Mouse (Mus musculus) forebrain, embryonic 15.5 days (tissue): ENCODE results near the gene Olfr967. TPM values are rescaled to one million over a fixed set of nuclear protein-coding genes. Genes with fewer than 3 reads are reported as not detected.
"Not testable (repeated sequence)": the region's sequence is repeated elsewhere in the genome, so short reads cannot be mapped to it uniquely, and the experiment has no call there.

Source experiments
- ATAC-seq: fragments of 200-750 bp; cut with Nextera tagmentation; replicated peaks from 2 replicates; pipeline ENCODE4 v1.8.0; 2017; ENCODE audit warnings: mild to moderate bottlenecking, moderate TSS enrichment, moderate library complexity
- H3K27ac ChIP-seq: fragments of 300-500 bp; sonication (generic); replicated peaks from 2 replicates; pipeline ENCODE4 v1.5.1; 2015; ENCODE audit warnings: mild to moderate bottlenecking, inconsistent platforms
- H3K27me3 ChIP-seq: fragments of 300-500 bp; sonication (generic); 2 replicates; pipeline ENCODE4 v1.6.1; 2015; ENCODE audit warnings: inconsistent platforms
- H3K36me3 ChIP-seq: fragments of 300-500 bp; sonication (generic); 2 replicates; pipeline ENCODE4 v1.6.1; 2015; ENCODE audit warnings: mild to moderate bottlenecking, inconsistent platforms
- H3K4me1 ChIP-seq: fragments of 300-500 bp; sonication (generic); 2 replicates; pipeline ENCODE4 v1.6.1; 2015; ENCODE audit warnings: inconsistent platforms
- H3K4me2 ChIP-seq: fragments of 300-500 bp; sonication (generic); replicated peaks from 2 replicates; pipeline ENCODE4 v1.6.1; 2015; ENCODE audit warnings: mild to moderate bottlenecking, inconsistent platforms
- H3K4me3 ChIP-seq: fragments of 300-500 bp; sonication (generic); 2 replicates; pipeline ENCODE4 v1.5.1; 2015; ENCODE audit warnings: mild to moderate bottlenecking, inconsistent platforms
- H3K9ac ChIP-seq: fragments of 300-500 bp; sonication (generic); replicated peaks from 2 replicates; pipeline ENCODE4 v1.6.1; 2015; ENCODE audit warnings: mild to moderate bottlenecking, inconsistent platforms
- H3K9me3 ChIP-seq: fragments of 300-500 bp; sonication (generic); 2 replicates; pipeline ENCODE4 v1.6.1; 2016; ENCODE audit warnings: inconsistent platforms
- WGBS: fragments of 180-500 bp; shearing (Covaris S2); methylation state at CpG from one replicate; pipeline ENCODE4 v1.1.7; 2015; ENCODE audit warnings: mixed read lengths; 5-methylcytosine and 5-hydroxymethylcytosine counted together
- polyA plus RNA-seq: library from polyadenylated mRNA; unstranded; fragments of >200 nt; fragmentation: Nextera tagmentation; extraction: Ambion mirVana; gene quantifications from 2 replicates; pipeline ENCODE4 v1.2.1, GENCODE M21; 2015

Gene Olfr967
- polyA plus RNA-seq: not detected in 2 replicates

GRCm38 (mm10) chr9:39745949-39746348 is at the start of gene Olfr967:
Olfr967 (plus strand) TSS chr9:39746249.
- H3K4me2 ChIP-seq: no peak within 1 kb of the TSS

GRCm38 (mm10) chr9:39701123-39701522 is 44.9 kb upstream of the Olfr967 start:
- not testable (repeated sequence) for H3K4me2 ChIP-seq, H3K4me1 ChIP-seq, H3K27ac ChIP-seq, H3K4me3 ChIP-seq, H3K9me3 ChIP-seq, H3K9ac ChIP-seq, H3K27me3 ChIP-seq, ATAC-seq, H3K36me3 ChIP-seq
- 81% methylated on average over 8 of the region's 8 CpGs for WGBS

More at GRCm38 (mm10) chr9:39745949-39746348, at the start of gene Olfr967:
- Histone ChIP-seq H3K4me1 (no peaks in the 10 kb centered on the region), H3K27ac (no peak within 1 kb of the TSS), H3K36me3 (no peaks in the 10 kb centered on the region), H3K9me3 (no peaks in the 10 kb centered on the region), H3K4me3 (no peak within 1 kb of the TSS), H3K9ac (no peak within 1 kb of the TSS), H3K27me3 (no peaks in the 10 kb centered on the region)
- ATAC-seq: no peak

- no peaks in the 10 kb centered on the region for H3K4me1 ChIP-seq
- H3K36me3 ChIP-seq: no peaks in the 10 kb centered on the region
- H3K27me3 ChIP-seq: no peaks in the 10 kb centered on the region
- H3K9me3 ChIP-seq: no peaks in the 10 kb centered on the region
- ATAC-seq: no peak
- H3K4me2 ChIP-seq: no peak within 1 kb of the TSS
- no peak within 1 kb of the TSS for H3K4me3 ChIP-seq
- no peak within 1 kb of the TSS for H3K27ac ChIP-seq
- no peak within 1 kb of the TSS for H3K9ac ChIP-seq
These were observed 39.0 kb upstream of the Olfr967 start, which contains the start of gene Olfr149 for GRCm38 (mm10) chr9:39707017-39707416. Olfr149 (minus strand) TSS chr9:39707117.

- H3K4me2 ChIP-seq: no peak overlapping the region
- H3K36me3 ChIP-seq: no peaks in the 10 kb centered on the region
- no peak for ATAC-seq
- H3K9ac ChIP-seq: no peak overlapping the region
- H3K9me3 ChIP-seq: no peaks in the 10 kb centered on the region
- no peak overlapping the region for H3K4me3 ChIP-seq
- H3K4me1 ChIP-seq: no peaks in the 10 kb centered on the region
- no peak overlapping the region for H3K27ac ChIP-seq
- H3K27me3 ChIP-seq: no peaks in the 10 kb centered on the region
- 59% methylated on average over 3 of the region's 3 CpGs for WGBS
These were observed 37.1 kb upstream of the Olfr967 start for GRCm38 (mm10) chr9:39708958-39709357.

- no peak within 1 kb of the TSS for H3K4me3 ChIP-seq
- H3K4me2 ChIP-seq: no peak within 1 kb of the TSS
- H3K9ac ChIP-seq: no peak within 1 kb of the TSS
- H3K27me3 ChIP-seq: no peaks in the 10 kb centered on the region
- no peak for ATAC-seq
- H3K9me3 ChIP-seq: no peaks in the 10 kb centered on the region
- H3K27ac ChIP-seq: no peak within 1 kb of the TSS
- no peaks in the 10 kb centered on the region for H3K4me1 ChIP-seq
- no peaks in the 10 kb centered on the region for H3K36me3 ChIP-seq
These were observed 35.0 kb upstream of the Olfr967 start, which contains the start of gene Olfr965 for GRCm38 (mm10) chr9:39711053-39711452. Olfr965 (plus strand) TSS chr9:39711353.

GRCm38 (mm10) chr9:39730678-39731077 is 15.4 kb upstream of the Olfr967 start, which contains the start of gene Olfr150:
Olfr150 (plus strand) TSS chr9:39730978.
- Histone ChIP-seq H3K4me2 (no peak within 1 kb of the TSS), H3K27me3 (no peaks in the 10 kb centered on the region), H3K36me3 (no peaks in the 10 kb centered on the region), H3K27ac (no peak within 1 kb of the TSS), H3K4me3 (no peak within 1 kb of the TSS), H3K9me3 (no peaks in the 10 kb centered on the region), H3K4me1 (no peaks in the 10 kb centered on the region), H3K9ac (no peak within 1 kb of the TSS)
- no peak for ATAC-seq

GRCm38 (mm10) chr9:39740741-39741140 is 5.3 kb upstream of the Olfr967 start:
- Histone ChIP-seq H3K27me3 (no peaks in the 10 kb centered on the region), H3K4me3 (no peak overlapping the region), H3K27ac (no peak overlapping the region), H3K9ac (no peak overlapping the region), H3K4me1 (no peaks in the 10 kb centered on the region), H3K36me3 (no peaks in the 10 kb centered on the region), H3K9me3 (no peaks in the 10 kb centered on the region), H3K4me2 (no peak overlapping the region)
- no peak for ATAC-seq
- 100% methylated on average over 1 of the region's 1 CpGs for WGBS

- Histone ChIP-seq H3K36me3 (no peaks in the 10 kb centered on the region), H3K4me2 (no peak overlapping the region), H3K9ac (no peak overlapping the region), H3K4me1 (no peaks in the 10 kb centered on the region), H3K4me3 (no peak overlapping the region), H3K9me3 (no peaks in the 10 kb centered on the region), H3K27me3 (no peaks in the 10 kb centered on the region), H3K27ac (no peak overlapping the region)
- 83% methylated on average over 1 of the region's 1 CpGs for WGBS
- no peak for ATAC-seq
These were observed 379 bp downstream of the Olfr967 start for GRCm38 (mm10) chr9:39746428-39746827.

GRCm38 (mm10) chr9:39783153-39783552 is 37.1 kb downstream of the Olfr967 start, which contains the start of gene Olfr968:
Olfr968 (minus strand) TSS chr9:39783253.
- Histone ChIP-seq H3K4me2 (no peak within 1 kb of the TSS), H3K27me3 (no peaks in the 10 kb centered on the region), H3K4me3 (no peak within 1 kb of the TSS), H3K9ac (no peak within 1 kb of the TSS), H3K36me3 (no peaks in the 10 kb centered on the region), H3K4me1 (no peaks in the 10 kb centered on the region), H3K27ac (no peak within 1 kb of the TSS), H3K9me3 (no peaks in the 10 kb centered on the region)
- WGBS: 86% methylated on average over 1 of the region's 1 CpGs
- no peak for ATAC-seq

GRCm38 (mm10) chr9:39790558-39790957 is 44.5 kb downstream of the Olfr967 start, which contains the start of gene Olfr969:
Olfr969 (plus strand) TSS chr9:39790945.
- no peaks in the 10 kb centered on the region for H3K4me1 ChIP-seq
- no peak for ATAC-seq
- no peaks in the 10 kb centered on the region for H3K9me3 ChIP-seq
- H3K4me3 ChIP-seq: no peak within 1 kb of the TSS
- no peak within 1 kb of the TSS for H3K9ac ChIP-seq
- H3K27me3 ChIP-seq: no peaks in the 10 kb centered on the region
- no peak within 1 kb of the TSS for H3K4me2 ChIP-seq
- H3K36me3 ChIP-seq: no peaks in the 10 kb centered on the region
- 81% methylated on average over 2 of the region's 2 CpGs for WGBS
- no peak within 1 kb of the TSS for H3K27ac ChIP-seq

Other genes with a start within 250 kb of the Olfr967 start
- gene Olfr957, start 230.4 kb upstream of the Olfr967 start, polyA plus RNA-seq: not detected in 2 replicates
- not detected in 2 replicates for gene Olfr958, start 192.2 kb upstream of the Olfr967 start, polyA plus RNA-seq
- not detected in 2 replicates for gene Olfr959, start 170.7 kb upstream of the Olfr967 start, polyA plus RNA-seq
- 38.8 and 53.5 TPM in 2 replicates for gene AW551984, start 141.8 kb upstream of the Olfr967 start, polyA plus RNA-seq
- gene Olfr148, start 135.6 kb upstream of the Olfr967 start, polyA plus RNA-seq: not detected in 2 replicates
- not detected in 2 replicates for gene Olfr960, start 124.9 kb upstream of the Olfr967 start, polyA plus RNA-seq
- not detected in 2 replicates for gene Olfr961, start 101.2 kb upstream of the Olfr967 start, polyA plus RNA-seq
- not detected in 2 replicates for gene Olfr963, start 79.0 kb upstream of the Olfr967 start, polyA plus RNA-seq
- not detected in 2 replicates for gene Olfr149, start 39.1 kb upstream of the Olfr967 start, polyA plus RNA-seq
- not detected in 2 replicates for gene Olfr965, start 34.9 kb upstream of the Olfr967 start, polyA plus RNA-seq
- not detected in 2 replicates for gene Olfr150, start 15.3 kb upstream of the Olfr967 start, polyA plus RNA-seq
- not detected in 2 replicates for gene Olfr968, start 37.0 kb downstream of the Olfr967 start, polyA plus RNA-seq
- not detected in 2 replicates for gene Olfr969, start 44.7 kb downstream of the Olfr967 start, polyA plus RNA-seq
- not detected in 2 replicates for gene Olfr970, start 62.6 kb downstream of the Olfr967 start, polyA plus RNA-seq
- gene Olfr971, start 90.6 kb downstream of the Olfr967 start, polyA plus RNA-seq: not detected in 2 replicates
- gene Olfr972, start 120.2 kb downstream of the Olfr967 start, polyA plus RNA-seq: not detected in 2 replicates
- gene Olfr229, start 161.1 kb downstream of the Olfr967 start, polyA plus RNA-seq: not detected in 2 replicates
- gene Olfr974, start 191.3 kb downstream of the Olfr967 start, polyA plus RNA-seq: not detected in 2 replicates
- gene Olfr975, start 205.8 kb downstream of the Olfr967 start, polyA plus RNA-seq: not detected in 2 replicates
- not detected in 2 replicates for gene Olfr976, start 214.9 kb downstream of the Olfr967 start, polyA plus RNA-seq
- not detected in 2 replicates for gene Olfr978, start 245.9 kb downstream of the Olfr967 start, polyA plus RNA-seq